Mouse (Mus musculus): Measurements from ENCODE around the gene Rnf212.

- TF ChIP-seq CTCF (IDR thresholded peaks at IDR 0.05; ENCODE audit: extremely low read depth, insufficient read depth, insufficient read length, insufficient replicate concordance): no peak
- TF ChIP-seq POLR2A (IDR thresholded peaks at IDR 0.05; ENCODE audit: low read depth, low read length): no peak
Measured at GRCm38 (mm10) chr5:108679909-108680308, 94.9 kb downstream of the Rnf212 start.
